Mouse (Mus musculus) spleen, adult 2 months (tissue): ENCODE data around the gene Cox7b. TPM values are rescaled to one million over a fixed set of nuclear protein-coding genes. Genes with fewer than 3 reads are reported as not detected.

Source experiments
- DNase-seq, 2 experiments: peaks; one replicate each; pipeline versions ENCODE4 v3.0.0 to v3.0.0-alpha.2; 2012 to 2021; ENCODE audit warnings: low spot score in 2 of 2, low read depth in 1 of 2
- H3K27ac ChIP-seq: fragments of 200-500 bp; 2 replicates; pipeline ENCODE4 v1.5.1; 2012; ENCODE audit warnings: low read length, inconsistent platforms; ENCODE audit not compliant: insufficient read depth
- H3K27me3 ChIP-seq: fragments of 200-500 bp; 2 replicates; pipeline ENCODE4 v1.6.1; 2012; ENCODE audit warnings: mild to moderate bottlenecking, moderate library complexity, low read length, inconsistent platforms; ENCODE audit not compliant: control insufficient read depth, insufficient read depth
- H3K36me3 ChIP-seq: fragments of 200-500 bp; 2 replicates; pipeline ENCODE4 v1.6.1; 2012; ENCODE audit warnings: mild to moderate bottlenecking, low read length, inconsistent platforms; ENCODE audit not compliant: control insufficient read depth, insufficient read depth
- H3K4me1 ChIP-seq: fragments of 200-500 bp; 2 replicates; pipeline ENCODE4 v1.6.1; 2011; ENCODE audit warnings: inconsistent platforms; ENCODE audit not compliant: control insufficient read depth, insufficient read depth, insufficient read length
- H3K4me3 ChIP-seq: fragments of 200-500 bp; 2 replicates; pipeline ENCODE4 v1.5.1; 2011; ENCODE audit warnings: mild to moderate bottlenecking, inconsistent platforms; ENCODE audit not compliant: insufficient read depth, insufficient read length; ENCODE audit errors: extremely low read depth
- CTCF ChIP-seq: fragments of 200-500 bp; IDR thresholded peaks from 2 replicates; pipeline ENCODE4 v1.5.1; 2011; ENCODE audit warnings: mild to moderate bottlenecking, inconsistent platforms; ENCODE audit not compliant: insufficient read depth, insufficient read length, insufficient replicate concordance; ENCODE audit errors: extremely low read depth
- POLR2A ChIP-seq: fragments of 200-500 bp; IDR thresholded peaks from 2 replicates; pipeline ENCODE4 v1.6.1; 2011; ENCODE audit warnings: low read depth, low read length, inconsistent platforms
- WGBS: fragments of 180-500 bp; shearing (Covaris S2); methylation state at CpG from one replicate; pipeline ENCODE4 v1.1.7; 2018; 5-methylcytosine and 5-hydroxymethylcytosine counted together
- polyA plus RNA-seq: library from polyadenylated mRNA; depleted of rRNA; stranded (reverse); fragments of >200 nt; gene quantifications from 2 replicates; pipeline ENCODE4 v1.2.3, GENCODE M21; 2012

Gene Cox7b
- polyA plus RNA-seq, 1 experiment: 29.5 TPM

- no peak overlapping the region for H3K27ac ChIP-seq
- no peak for TF ChIP-seq POLR2A
- no peak for TF ChIP-seq CTCF
- no peaks in the 10 kb centered on the region for H3K27me3 ChIP-seq
- no peak overlapping the region for H3K4me3 ChIP-seq
- no peaks in the 10 kb centered on the region; the same call in 1 of the 2 replicates for H3K36me3 ChIP-seq
- H3K4me1 ChIP-seq: no peaks in the 10 kb centered on the region
- no peak for DNase-seq
- WGBS: 86% methylated on average over 3 of the region's 3 CpGs
Observed at GRCm38 (mm10) chrX:106017102-106017501, 1.6 kb downstream of the Cox7b start.

GRCm38 (mm10) chrX:106017516-106017915 lies 2.0 kb downstream of the Cox7b start:
- H3K27ac ChIP-seq: no peak overlapping the region
- no peaks in the 10 kb centered on the region; the same call in 1 of the 2 replicates for H3K36me3 ChIP-seq
- no peak overlapping the region for H3K4me3 ChIP-seq

GRCm38 (mm10) chrX:106026418-106027342 lies 11.2 kb downstream of the Cox7b start, which contains the start of gene Atp7a:
Gene Atp7a, plus strand, starts transcription at chrX:106027276.
- H3K4me3 ChIP-seq: peak within 1 kb of the TSS; percentile 70
- WGBS: 19% methylated on average over 36 of the region's 36 CpGs
- H3K27ac ChIP-seq: peak within 1 kb of the TSS; percentile 83
- H3K36me3 ChIP-seq: no peaks in the 10 kb centered on the region; the same call in 1 of the 2 replicates
- TF ChIP-seq CTCF: peak; percentile 78
- peak; percentile 78 for TF ChIP-seq POLR2A
- no peaks in the 10 kb centered on the region for H3K27me3 ChIP-seq
- H3K4me1 ChIP-seq: no peaks in the 10 kb centered on the region; the same call in 1 of the 2 replicates
- peak; percentile 81 to 90 for DNase-seq

More at GRCm38 (mm10) chrX:106017516-106017915, 2.0 kb downstream of the Cox7b start:
- H3K27me3 ChIP-seq: no peaks in the 10 kb centered on the region
- no peak for DNase-seq
- TF ChIP-seq CTCF (no peak), POLR2A (no peak)
- WGBS: 80% methylated on average over 4 of the region's 4 CpGs
- H3K4me1 ChIP-seq: no peaks in the 10 kb centered on the region

DNA sequence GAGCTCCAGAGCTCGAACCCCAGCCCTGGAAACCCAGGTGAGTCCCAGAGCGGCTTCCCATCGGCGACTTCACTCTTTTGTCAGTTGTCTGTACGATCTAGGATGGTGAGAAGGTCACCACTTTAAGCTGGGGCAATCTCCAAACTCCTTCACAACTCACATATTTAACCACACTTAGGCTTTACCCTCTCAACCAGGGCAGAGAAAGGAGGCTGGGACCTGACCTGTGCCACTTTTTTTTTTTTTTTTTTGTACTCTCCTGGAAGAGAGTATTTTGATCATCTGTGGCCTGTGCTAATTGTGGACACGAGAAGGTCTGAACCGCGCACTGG lies 11.8 kb downstream of the Cox7b start:
- Histone ChIP-seq H3K27me3 (no peaks in the 10 kb centered on the region), H3K27ac (peak overlapping the region; percentile 83), H3K4me3 (peak overlapping the region; percentile 70), H3K36me3 (no peaks in the 10 kb centered on the region), H3K4me1 (no peaks in the 10 kb centered on the region; the same call in 1 of the 2 replicates)
- WGBS: 28% methylated on average over 8 of the region's 8 CpGs
- DNase-seq: no peak
- TF ChIP-seq CTCF: no peak
- no peak for TF ChIP-seq POLR2A

GRCm38 (mm10) chrX:106030176-106030575 lies 14.7 kb downstream of the Cox7b start:
- no peak overlapping the region for H3K27ac ChIP-seq
- TF ChIP-seq POLR2A (no peak), CTCF (no peak)
- no peaks in the 10 kb centered on the region; the same call in 1 of the 2 replicates for H3K4me1 ChIP-seq
- H3K36me3 ChIP-seq: no peaks in the 10 kb centered on the region
- no peak for DNase-seq
- no peak overlapping the region for H3K4me3 ChIP-seq
- 72% methylated on average over 5 of the region's 5 CpGs for WGBS
- no peaks in the 10 kb centered on the region for H3K27me3 ChIP-seq

DNA sequence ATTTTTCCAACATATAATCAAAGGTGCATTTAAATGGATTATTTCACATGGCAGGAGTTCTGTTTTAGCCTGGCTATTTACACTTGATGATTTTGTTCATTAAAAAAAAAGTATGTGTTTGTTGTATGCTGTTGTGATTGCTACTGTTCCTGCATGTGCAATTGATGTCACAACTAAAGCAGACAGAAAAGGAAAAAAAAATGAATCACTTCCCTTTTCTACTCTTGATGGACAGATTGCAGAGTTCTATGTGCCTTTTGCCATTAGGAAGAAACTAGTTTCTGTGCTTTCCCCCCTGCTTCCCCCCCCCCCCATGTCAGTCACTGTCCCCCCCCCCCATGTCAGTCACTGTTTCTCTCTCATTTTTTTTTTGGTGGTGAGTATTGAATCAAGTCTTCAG lies 15.6 kb downstream of the Cox7b start:
- no peaks in the 10 kb centered on the region for H3K36me3 ChIP-seq
- no peaks in the 10 kb centered on the region; the same call in 1 of the 2 replicates for H3K4me1 ChIP-seq
- no peaks in the 10 kb centered on the region for H3K27me3 ChIP-seq
- no peak for DNase-seq
- no peak overlapping the region for H3K27ac ChIP-seq
- TF ChIP-seq CTCF: no peak
- TF ChIP-seq POLR2A: no peak
- no peak overlapping the region for H3K4me3 ChIP-seq

GRCm38 (mm10) chrX:106035727-106036126 lies 20.2 kb downstream of the Cox7b start:
- no peak overlapping the region for H3K27ac ChIP-seq
- H3K27me3 ChIP-seq: no peaks in the 10 kb centered on the region
- H3K4me3 ChIP-seq: no peak overlapping the region
- TF ChIP-seq POLR2A (no peak), CTCF (no peak)
- no peak for DNase-seq
- no peaks in the 10 kb centered on the region; the same call in 1 of the 2 replicates for H3K4me1 ChIP-seq
- H3K36me3 ChIP-seq: no peaks in the 10 kb centered on the region
- WGBS: 72% methylated on average over 2 of the region's 2 CpGs
